Mouse (Mus musculus) kidney, embryonic 15.5 days (tissue): ENCODE results near the gene Sipa1l2. TPM values are rescaled to one million over a fixed set of nuclear protein-coding genes. Genes with fewer than 3 reads are reported as not detected.

Experiments used
- ATAC-seq: fragments of 200-750 bp; cut with Nextera tagmentation; replicated peaks from 2 replicates; pipeline ENCODE4 v1.8.0; 2017; ENCODE audit warnings: moderate TSS enrichment; ENCODE audit not compliant: low FRiP score
- H3K27ac ChIP-seq: fragments of 300-500 bp; sonication (generic); 2 replicates; pipeline ENCODE4 v1.5.1; 2015; ENCODE audit warnings: mild to moderate bottlenecking, inconsistent platforms
- H3K27me3 ChIP-seq: fragments of 300-500 bp; sonication (generic); 2 replicates; pipeline ENCODE4 v1.6.1; 2015; ENCODE audit warnings: inconsistent platforms
- H3K36me3 ChIP-seq: fragments of 300-500 bp; sonication (generic); 2 replicates; pipeline ENCODE4 v1.6.1; 2015; ENCODE audit warnings: inconsistent platforms
- H3K4me1 ChIP-seq: fragments of 300-500 bp; sonication (generic); 2 replicates; pipeline ENCODE4 v1.6.1; 2015; ENCODE audit warnings: inconsistent platforms
- H3K4me2 ChIP-seq: fragments of 300-500 bp; sonication (generic); 2 replicates; pipeline ENCODE4 v1.6.1; 2015; ENCODE audit warnings: moderate library complexity, mild to moderate bottlenecking, inconsistent platforms
- H3K4me3 ChIP-seq: fragments of 300-500 bp; sonication (generic); replicated peaks from 2 replicates; pipeline ENCODE4 v1.5.1; 2015; ENCODE audit warnings: mild to moderate bottlenecking, inconsistent platforms
- H3K9ac ChIP-seq: fragments of 300-500 bp; sonication (generic); 2 replicates; pipeline ENCODE4 v1.6.1; 2015; ENCODE audit warnings: mild to moderate bottlenecking, inconsistent platforms
- H3K9me3 ChIP-seq: fragments of 300-500 bp; sonication (generic); replicated peaks from 2 replicates; pipeline ENCODE4 v1.6.1; 2016; ENCODE audit warnings: inconsistent platforms
- WGBS: fragments of 180-500 bp; shearing (Covaris S2); methylation state at CpG from one replicate; pipeline ENCODE4 v1.1.7; 2015; ENCODE audit warnings: mixed read lengths; 5-methylcytosine and 5-hydroxymethylcytosine counted together
- polyA plus RNA-seq: library from polyadenylated mRNA; unstranded; fragments of >200 nt; fragmentation: Nextera tagmentation; extraction: Ambion mirVana; gene quantifications from 2 replicates; pipeline ENCODE4 v1.2.1, GENCODE M21; 2015

Sipa1l2 gene
- polyA plus RNA-seq, 1 experiment from 2014 or later: 17.4 TPM

DNA sequence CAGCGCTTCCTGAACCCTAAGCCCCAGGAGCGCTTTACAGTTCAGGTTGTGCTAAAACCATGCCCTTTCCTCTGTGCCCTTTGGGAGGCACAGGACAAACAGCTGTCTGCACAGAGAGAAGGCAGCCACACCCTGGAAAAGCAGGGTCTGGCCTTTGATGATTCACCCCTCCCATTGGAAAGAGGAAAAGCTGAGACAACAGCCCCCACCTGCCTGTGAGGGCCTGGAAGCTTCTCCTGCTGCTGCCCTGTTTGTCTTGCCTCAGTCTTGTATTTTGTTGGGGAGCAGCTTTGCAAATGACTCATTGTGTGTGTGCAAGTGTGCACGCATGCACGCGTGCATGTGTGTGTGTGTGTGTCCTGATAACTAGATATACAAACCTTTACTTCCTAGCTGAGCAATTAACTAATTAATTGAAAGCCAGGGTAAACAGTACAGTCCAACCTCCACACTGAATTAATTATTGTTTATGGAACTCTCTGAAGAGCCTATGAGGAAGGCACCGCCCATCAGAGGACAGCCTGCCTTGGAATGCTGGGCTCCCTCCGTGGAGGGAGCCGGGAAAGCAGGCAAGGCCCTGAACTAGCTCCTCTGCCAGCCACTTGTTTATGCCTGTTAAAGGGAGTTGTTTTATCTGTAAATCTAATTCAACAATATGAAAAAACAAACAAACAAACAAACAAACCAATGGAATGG lies 35.4 kb upstream of the Sipa1l2 start:
- H3K36me3 ChIP-seq: no peaks in the 10 kb centered on the region
- H3K9ac ChIP-seq: no peak overlapping the region
- H3K4me2 ChIP-seq: no peak overlapping the region
- no peaks in the 10 kb centered on the region for H3K27me3 ChIP-seq
- H3K27ac ChIP-seq: no peak overlapping the region
- 0 out of 2 replicates have a peak, but pooled peaks have one; percentile 29 for ATAC-seq
- no peak overlapping the region for H3K4me3 ChIP-seq
- H3K4me1 ChIP-seq: peaks cover 10% of the 10 kb centered on the region
- WGBS: 78% methylated on average over 8 of the region's 8 CpGs
- no peaks in the 10 kb centered on the region for H3K9me3 ChIP-seq

DNA sequence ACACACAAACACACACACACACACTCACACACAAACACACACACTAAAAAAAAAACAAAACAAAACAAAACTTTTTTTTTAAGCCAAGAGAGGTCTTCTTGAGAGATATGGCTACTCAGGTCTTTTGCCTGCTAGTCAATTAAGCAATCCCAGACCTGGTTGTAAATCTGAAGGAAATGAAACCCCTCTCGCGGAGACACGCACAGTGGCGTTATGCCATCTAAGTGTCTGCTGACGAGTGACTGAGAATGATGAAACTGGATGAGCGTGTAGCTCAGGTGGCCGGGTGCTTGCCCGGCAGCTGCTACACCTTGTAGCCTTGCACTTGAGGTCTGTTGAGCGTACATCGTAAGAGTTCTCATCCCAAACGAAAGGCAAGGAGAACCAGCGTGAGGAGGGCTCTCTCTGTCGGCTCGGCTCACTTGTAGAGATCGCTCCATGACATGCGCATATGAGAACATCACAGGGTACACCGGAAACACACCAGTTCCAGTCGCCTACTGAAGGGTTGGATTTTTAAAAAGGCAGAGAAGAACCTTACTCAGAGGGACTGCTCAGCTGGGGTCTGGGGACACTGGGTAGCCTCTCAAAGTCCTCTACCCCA lies 34.7 kb upstream of the Sipa1l2 start:
- no peak overlapping the region for H3K9ac ChIP-seq
- WGBS: 76% methylated on average over 18 of the region's 18 CpGs
- H3K27ac ChIP-seq: no peak overlapping the region
- H3K4me1 ChIP-seq: peaks cover 10% of the 10 kb centered on the region
- H3K9me3 ChIP-seq: no peaks in the 10 kb centered on the region
- H3K4me2 ChIP-seq: no peak overlapping the region
- H3K4me3 ChIP-seq: no peak overlapping the region
- H3K27me3 ChIP-seq: no peaks in the 10 kb centered on the region
- no peak for ATAC-seq
- no peaks in the 10 kb centered on the region for H3K36me3 ChIP-seq

DNA sequence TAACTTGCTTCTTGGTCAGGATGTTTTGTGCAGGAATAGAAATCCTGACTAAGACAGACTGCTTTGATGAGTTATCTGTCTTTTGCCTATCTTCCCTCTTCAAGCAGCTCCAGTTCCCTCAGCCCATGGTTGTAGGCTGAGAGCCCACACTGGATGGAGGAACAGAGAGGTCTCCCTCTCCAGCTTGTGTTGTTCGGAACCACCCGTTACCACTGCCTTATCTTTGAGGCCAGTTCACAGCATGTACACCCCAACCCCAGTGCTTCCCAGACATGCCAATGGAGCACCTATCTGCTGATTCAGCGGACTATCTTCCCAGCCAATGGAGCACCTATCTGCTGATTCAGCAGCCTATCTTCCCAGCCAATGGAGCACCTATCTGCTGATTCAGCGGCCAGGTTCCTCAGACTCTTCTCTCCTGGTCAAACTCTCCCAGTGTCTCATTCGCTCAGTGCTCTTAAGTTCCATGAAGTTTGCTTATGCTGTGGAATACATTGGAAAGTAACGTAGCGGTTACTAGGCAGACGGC lies 33.8 kb upstream of the Sipa1l2 start:
- ATAC-seq: no peak
- H3K27me3 ChIP-seq: no peaks in the 10 kb centered on the region
- H3K4me1 ChIP-seq: peaks cover 10% of the 10 kb centered on the region
- H3K36me3 ChIP-seq: no peaks in the 10 kb centered on the region
- H3K9ac ChIP-seq: no peak overlapping the region
- no peak overlapping the region for H3K4me3 ChIP-seq
- WGBS: 93% methylated on average over 8 of the region's 8 CpGs
- no peak overlapping the region for H3K4me2 ChIP-seq
- H3K27ac ChIP-seq: no peak overlapping the region
- H3K9me3 ChIP-seq: no peaks in the 10 kb centered on the region

DNA sequence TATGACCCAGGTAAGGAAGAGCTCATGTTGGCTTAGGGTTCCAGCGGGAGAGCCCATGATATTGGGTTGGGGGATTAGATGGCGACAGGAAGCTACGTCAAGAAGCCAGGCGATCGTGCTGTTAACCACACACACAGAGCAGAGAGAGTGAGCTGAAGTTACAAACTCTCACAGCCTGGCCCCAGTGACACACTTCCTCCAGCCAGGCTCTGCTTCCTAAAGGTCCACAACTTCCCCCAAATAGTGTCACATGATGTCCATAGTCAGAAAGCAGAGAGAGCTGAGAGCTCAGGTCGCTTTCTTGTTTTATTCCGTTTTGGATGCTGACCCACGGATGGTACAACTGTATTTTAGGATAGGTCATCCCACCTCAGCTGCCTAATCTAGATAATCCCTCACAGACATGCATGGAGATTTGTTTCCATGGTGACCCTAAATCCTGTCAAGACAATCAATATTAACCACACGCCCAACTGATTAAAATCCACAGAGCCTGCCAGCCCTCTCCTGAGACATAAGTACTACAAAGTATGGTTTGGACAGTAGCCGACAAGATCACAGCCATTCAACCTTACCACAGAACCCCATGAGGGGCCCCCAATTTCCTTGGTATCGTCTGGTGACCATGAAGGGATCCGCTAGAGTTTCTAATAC lies 30.6 kb upstream of the Sipa1l2 start:
- Histone ChIP-seq H3K27me3 (no peaks in the 10 kb centered on the region), H3K27ac (no peak overlapping the region), H3K9me3 (no peaks in the 10 kb centered on the region), H3K4me1 (peaks cover 20% of the 10 kb centered on the region), H3K9ac (no peak overlapping the region), H3K4me2 (no peak overlapping the region), H3K36me3 (no peaks in the 10 kb centered on the region), H3K4me3 (no peak overlapping the region)
- no peak for ATAC-seq
- WGBS: 81% methylated on average over 12 of the region's 12 CpGs

DNA sequence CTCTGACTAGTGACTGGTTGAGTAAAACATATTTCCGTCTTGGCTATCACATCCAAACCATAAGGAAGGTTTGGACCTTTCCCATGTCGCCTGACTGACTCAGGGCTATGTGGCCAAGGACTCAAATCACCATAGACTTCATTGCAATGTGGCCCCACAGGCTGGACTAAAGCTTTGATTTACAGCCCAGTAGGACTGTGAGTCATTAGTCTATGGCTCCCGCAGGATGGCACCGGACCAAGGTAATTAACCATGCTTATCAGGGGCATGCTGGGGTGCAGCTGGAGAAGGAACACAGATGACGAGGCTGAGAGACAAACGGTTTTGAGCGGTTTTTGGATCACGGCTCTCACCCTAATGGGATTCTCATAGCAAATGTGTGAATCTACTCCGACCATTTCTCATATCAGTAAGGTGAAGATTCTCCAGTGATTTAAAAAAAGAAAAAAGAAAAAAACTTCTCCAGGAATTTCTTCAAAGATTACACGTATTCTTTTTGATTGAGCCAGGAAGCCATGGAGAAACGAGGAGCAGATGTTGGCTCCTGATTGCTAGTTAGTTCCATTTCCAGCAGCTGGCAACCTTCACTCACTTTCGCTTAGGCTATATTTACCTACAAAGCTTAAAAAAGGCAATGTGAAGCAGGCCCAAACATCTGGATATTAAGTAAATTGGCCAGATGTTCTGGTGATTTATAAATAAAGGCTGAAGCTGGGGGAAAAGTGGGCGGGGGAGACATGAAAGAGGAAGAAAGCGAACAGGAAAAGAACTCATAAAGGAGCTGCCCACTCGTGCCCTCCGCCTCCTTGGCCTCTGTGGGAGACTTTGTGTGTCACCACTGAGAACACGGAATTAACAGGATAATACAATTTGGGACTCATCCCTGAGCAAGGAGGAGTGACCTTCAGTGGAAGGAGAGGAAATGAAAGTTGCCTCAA lies 26.2 kb upstream of the Sipa1l2 start:
- H3K9ac ChIP-seq: no peak overlapping the region
- H3K36me3 ChIP-seq: no peaks in the 10 kb centered on the region
- no peak overlapping the region for H3K27ac ChIP-seq
- H3K4me1 ChIP-seq: peaks cover 22% of the 10 kb centered on the region
- no peaks in the 10 kb centered on the region for H3K27me3 ChIP-seq
- ATAC-seq: no peak
- no peak overlapping the region for H3K4me3 ChIP-seq
- H3K4me2 ChIP-seq: no peak overlapping the region
- H3K9me3 ChIP-seq: no peaks in the 10 kb centered on the region
- WGBS: 35% methylated on average over 17 of the region's 17 CpGs

DNA sequence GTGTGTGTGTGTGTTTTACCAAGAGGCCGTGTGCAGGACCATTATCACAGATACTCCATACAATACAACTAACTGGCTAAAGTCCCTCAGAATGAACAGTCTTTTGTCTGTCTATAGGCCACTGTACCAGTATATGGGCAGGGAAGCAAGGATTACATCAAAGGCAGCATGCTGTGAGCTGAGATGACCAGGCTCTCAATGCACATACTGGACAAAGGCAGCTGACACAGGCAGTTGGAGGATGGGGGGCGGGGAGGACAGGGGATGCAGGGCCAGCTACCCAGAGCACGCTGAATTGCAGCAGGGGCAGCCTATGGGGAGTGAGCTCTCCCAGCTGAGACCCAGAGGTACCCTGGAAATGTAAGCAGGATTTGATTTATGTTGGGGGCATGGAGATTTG lies 20.8 kb upstream of the Sipa1l2 start:
- 42% methylated on average over 3 of the region's 3 CpGs for WGBS
- H3K4me1 ChIP-seq: peaks cover 15% of the 10 kb centered on the region
- no peaks in the 10 kb centered on the region for H3K9me3 ChIP-seq
- no peaks in the 10 kb centered on the region for H3K36me3 ChIP-seq
- H3K27me3 ChIP-seq: no peaks in the 10 kb centered on the region
- H3K9ac ChIP-seq: no peak overlapping the region
- no peak overlapping the region for H3K4me2 ChIP-seq
- no peak overlapping the region for H3K27ac ChIP-seq
- ATAC-seq: no peak
- H3K4me3 ChIP-seq: no peak overlapping the region

DNA sequence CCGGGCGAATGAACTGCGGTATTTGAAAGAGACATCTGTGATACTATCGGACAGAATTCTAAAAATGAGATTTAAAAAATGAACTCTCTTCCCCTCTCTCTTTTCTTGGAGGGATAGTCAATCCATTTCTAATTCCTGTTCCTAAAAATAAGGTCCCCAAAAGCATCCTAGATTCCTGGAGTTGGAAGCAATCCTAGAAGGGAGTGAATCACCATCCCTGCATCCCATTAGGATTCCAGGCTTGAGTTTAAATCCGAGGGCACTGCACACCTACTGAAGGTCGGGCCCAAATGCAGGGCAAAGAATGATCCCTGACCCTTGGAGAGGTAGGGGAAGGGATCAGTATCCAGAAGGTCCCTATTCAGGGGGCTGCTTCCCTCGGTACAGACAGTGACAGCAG lies 17.0 kb upstream of the Sipa1l2 start:
- H3K4me1 ChIP-seq: peaks cover 17% of the 10 kb centered on the region
- H3K4me3 ChIP-seq: no peak overlapping the region
- no peaks in the 10 kb centered on the region for H3K9me3 ChIP-seq
- no peak for ATAC-seq
- no peaks in the 10 kb centered on the region for H3K36me3 ChIP-seq
- H3K27me3 ChIP-seq: no peaks in the 10 kb centered on the region
- WGBS: 86% methylated on average over 7 of the region's 7 CpGs
- H3K27ac ChIP-seq: no peak overlapping the region
- H3K4me2 ChIP-seq: no peak overlapping the region
- H3K9ac ChIP-seq: no peak overlapping the region

DNA sequence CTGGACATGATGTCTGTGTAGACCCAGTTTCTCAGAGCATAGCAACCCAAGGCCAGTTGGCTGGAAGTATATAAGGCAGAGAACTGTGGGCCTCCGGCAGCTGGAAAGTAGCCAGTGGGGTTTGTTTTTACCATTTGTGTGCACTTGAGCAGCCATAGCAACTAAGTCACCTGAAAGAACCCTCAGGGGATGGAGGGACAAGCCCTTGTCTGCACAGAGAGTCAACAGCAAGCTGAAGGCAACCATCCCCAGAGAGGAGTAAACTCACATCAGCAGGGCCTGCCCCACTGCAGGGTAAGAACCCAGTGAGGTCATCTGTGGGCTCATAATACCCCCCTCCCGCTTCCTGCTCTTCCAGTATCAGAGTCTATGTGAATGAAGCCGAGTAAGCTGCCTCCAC lies 14.7 kb upstream of the Sipa1l2 start:
- H3K9me3 ChIP-seq: no peaks in the 10 kb centered on the region
- no peak overlapping the region for H3K4me2 ChIP-seq
- H3K27me3 ChIP-seq: no peaks in the 10 kb centered on the region
- WGBS: 72% methylated on average over 3 of the region's 3 CpGs
- H3K9ac ChIP-seq: no peak overlapping the region
- no peak overlapping the region for H3K27ac ChIP-seq
- ATAC-seq: no peak
- no peak overlapping the region for H3K4me3 ChIP-seq
- H3K4me1 ChIP-seq: 0 out of 2 replicates have a peak, but pooled peaks cover 3% of the 10 kb centered on the region
- no peaks in the 10 kb centered on the region for H3K36me3 ChIP-seq

DNA sequence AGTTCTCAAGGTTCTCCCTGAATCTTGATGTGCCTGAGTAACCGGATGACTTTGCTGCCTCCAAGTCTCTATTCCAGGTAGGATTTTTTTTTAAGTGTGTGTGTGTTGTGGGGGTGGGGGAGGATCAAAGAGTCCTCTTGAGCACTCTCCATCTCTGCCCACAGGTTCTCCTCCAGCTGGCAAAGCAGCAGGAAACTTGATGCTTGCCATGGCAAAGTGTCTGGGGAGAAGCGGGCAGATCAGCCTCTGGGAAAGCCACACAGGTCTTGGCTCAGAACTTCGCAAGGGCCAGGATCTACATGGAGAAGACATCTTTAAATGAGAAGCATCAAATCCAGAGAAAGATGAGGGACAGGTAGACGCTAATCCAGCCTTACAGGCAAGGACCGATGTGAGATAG lies 10.8 kb upstream of the Sipa1l2 start:
- Histone ChIP-seq H3K4me1 (0 out of 2 replicates have a peak, but pooled peaks cover 3% of the 10 kb centered on the region), H3K27me3 (no peaks in the 10 kb centered on the region), H3K4me2 (no peak overlapping the region), H3K27ac (no peak overlapping the region), H3K4me3 (no peak overlapping the region), H3K36me3 (no peaks in the 10 kb centered on the region), H3K9me3 (no peaks in the 10 kb centered on the region), H3K9ac (no peak overlapping the region)
- ATAC-seq: no peak
- 86% methylated on average over 5 of the region's 5 CpGs for WGBS

DNA sequence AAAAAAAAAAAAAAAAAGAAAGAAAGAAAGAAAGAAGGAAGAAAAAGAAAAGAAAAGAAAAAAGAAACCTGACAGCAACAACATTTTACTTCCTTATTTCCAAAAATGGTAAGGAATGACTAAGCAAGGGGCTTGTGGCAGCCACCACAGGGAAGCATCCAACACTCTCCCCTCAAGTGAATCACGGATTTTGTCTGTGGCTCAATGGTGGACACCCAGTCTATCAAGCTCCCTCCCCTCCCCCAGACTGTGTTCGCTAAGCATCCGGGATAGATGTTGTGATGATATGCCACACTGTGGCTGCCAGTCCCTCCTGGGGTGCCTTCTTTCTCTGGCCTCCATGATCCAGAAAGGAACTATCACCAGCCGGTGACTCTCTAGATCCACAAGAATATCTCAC lies 6.5 kb upstream of the Sipa1l2 start:
- no peak overlapping the region for H3K4me2 ChIP-seq
- 0 out of 2 replicates have a peak, but pooled peaks cover 2% of the 10 kb centered on the region for H3K27me3 ChIP-seq
- H3K4me3 ChIP-seq: no peak overlapping the region
- H3K9me3 ChIP-seq: no peaks in the 10 kb centered on the region
- H3K9ac ChIP-seq: no peak overlapping the region
- no peak for ATAC-seq
- H3K36me3 ChIP-seq: no peaks in the 10 kb centered on the region
- H3K27ac ChIP-seq: no peak overlapping the region
- 83% methylated on average over 4 of the region's 4 CpGs for WGBS
- no peaks in the 10 kb centered on the region for H3K4me1 ChIP-seq

DNA sequence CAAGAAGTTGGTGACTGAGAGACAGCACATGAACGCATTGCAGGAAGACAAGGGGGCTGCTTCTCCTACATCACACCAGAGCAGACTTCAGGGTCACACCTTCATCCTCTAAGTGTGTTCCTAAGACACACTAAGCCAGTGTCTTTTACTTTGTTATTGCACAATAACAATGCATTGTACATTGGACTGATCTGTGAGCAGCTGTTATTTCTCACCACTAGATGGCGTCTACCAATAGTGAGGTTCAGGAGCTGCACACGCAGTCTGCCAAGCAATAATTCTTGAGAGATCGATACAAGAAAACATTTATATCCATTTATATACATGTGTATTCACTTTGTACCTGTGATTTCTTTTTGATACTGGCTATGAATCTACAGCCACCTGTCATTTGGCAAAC lies 4.7 kb upstream of the Sipa1l2 start:
- 29% methylated on average over 4 of the region's 4 CpGs for WGBS
- H3K27me3 ChIP-seq: 0 out of 2 replicates have a peak, but pooled peaks cover 2% of the 10 kb centered on the region

More for the DNA sequence above, 4.7 kb upstream of the Sipa1l2 start:
- Histone ChIP-seq H3K36me3 (no peaks in the 10 kb centered on the region), H3K9me3 (no peaks in the 10 kb centered on the region), H3K27ac (no peak overlapping the region), H3K4me1 (peaks cover 10% of the 10 kb centered on the region; the same call in 1 of the 2 replicates), H3K9ac (no peak overlapping the region), H3K4me3 (no peak overlapping the region), H3K4me2 (no peak overlapping the region)
- ATAC-seq: no peak
